Mouse (Mus musculus): ENCODE measurements at regions not wholly inside any gene's neighbourhood (a gene's known extent, or its start where the extent isn't known, plus 50 kb on each side); places are given as distances from the start of the nearest gene placed in this dataset.
A peak's percentile ranks its signal among the peaks of the same experiment; 100 is the strongest.

GRCm38 (mm10) chr1:161601167-161601566 is 106.7 kb downstream of the Tnfsf18 start:
- Histone ChIP-seq H3K27ac (ENCODE audit: low read depth, low read length) (no peak overlapping the region), H3K27me3 (ENCODE audit: control insufficient read depth, insufficient read depth, low read length) (no peaks in the 10 kb centered on the region), H3K9me3 (ENCODE audit: control insufficient read depth, low read length) (no peaks in the 10 kb centered on the region), H3K4me1 (ENCODE audit: control insufficient read depth, insufficient read depth, low read length) (no peaks in the 10 kb centered on the region), H3K4me2 (ENCODE audit: low read depth, low read length) (no peak overlapping the region), H3K4me3 (ENCODE audit: low read depth, low read length) (no peak overlapping the region), H3K36me3 (ENCODE audit: control insufficient read depth, insufficient read depth, low read length) (no peaks in the 10 kb centered on the region), H3K9ac (replicated peaks; ENCODE audit: low read depth, low read length) (no peak overlapping the region)
- 90% methylated on average over 2 of the region's 2 CpGs for WGBS
- ATAC-seq (ENCODE audit: low read depth), result no peak

GRCm38 (mm10) chr1:161598167-161598566 is 103.7 kb downstream of the Tnfsf18 start:
- Histone ChIP-seq H3K4me1 (ENCODE audit: control insufficient read depth, insufficient read depth, low read length) (no peaks in the 10 kb centered on the region), H3K36me3 (ENCODE audit: control insufficient read depth, insufficient read depth, low read length) (no peaks in the 10 kb centered on the region), H3K9ac (replicated peaks; ENCODE audit: low read depth, low read length) (no peak overlapping the region), H3K9me3 (ENCODE audit: control insufficient read depth, low read length) (no peaks in the 10 kb centered on the region), H3K27ac (ENCODE audit: low read depth, low read length) (no peak overlapping the region), H3K4me3 (ENCODE audit: low read depth, low read length) (no peak overlapping the region), H3K27me3 (ENCODE audit: control insufficient read depth, insufficient read depth, low read length) (no peaks in the 10 kb centered on the region), H3K4me2 (ENCODE audit: low read depth, low read length) (no peak overlapping the region)
- WGBS, result 80% methylated on average over 3 of the region's 3 CpGs
- ATAC-seq (ENCODE audit: low read depth), result no peak

- Histone ChIP-seq H3K36me3 (ENCODE audit: control insufficient read depth, insufficient read depth, low read length) (no peaks in the 10 kb centered on the region), H3K4me3 (ENCODE audit: low read depth, low read length) (no peak overlapping the region), H3K4me2 (ENCODE audit: low read depth, low read length) (no peak overlapping the region), H3K27ac (ENCODE audit: low read depth, low read length) (no peak overlapping the region), H3K9me3 (ENCODE audit: control insufficient read depth, low read length) (no peaks in the 10 kb centered on the region), H3K4me1 (ENCODE audit: control insufficient read depth, insufficient read depth, low read length) (no peaks in the 10 kb centered on the region), H3K9ac (replicated peaks; ENCODE audit: low read depth, low read length) (no peak overlapping the region), H3K27me3 (ENCODE audit: control insufficient read depth, insufficient read depth, low read length) (no peaks in the 10 kb centered on the region)
- 71% methylated on average over 1 of the region's 1 CpGs for WGBS
- ATAC-seq (ENCODE audit: low read depth), result no peak
Observed at GRCm38 (mm10) chr1:161576530-161576929, 82.1 kb downstream of the Tnfsf18 start.

- Histone ChIP-seq H3K9ac (replicated peaks; ENCODE audit: low read depth, low read length) (no peak overlapping the region), H3K4me1 (ENCODE audit: control insufficient read depth, insufficient read depth, low read length) (no peaks in the 10 kb centered on the region), H3K27ac (ENCODE audit: low read depth, low read length) (no peak overlapping the region), H3K36me3 (ENCODE audit: control insufficient read depth, insufficient read depth, low read length) (no peaks in the 10 kb centered on the region), H3K4me3 (ENCODE audit: low read depth, low read length) (no peak overlapping the region), H3K4me2 (ENCODE audit: low read depth, low read length) (no peak overlapping the region), H3K9me3 (ENCODE audit: control insufficient read depth, low read length) (no peaks in the 10 kb centered on the region), H3K27me3 (ENCODE audit: control insufficient read depth, insufficient read depth, low read length) (no peaks in the 10 kb centered on the region)
- WGBS, result 47% methylated on average over 7 of the region's 7 CpGs
- ATAC-seq (ENCODE audit: low read depth), result peak; percentile 83; the same call in 1 of the 2 replicates
Observed at GRCm38 (mm10) chr1:161575939-161576338, 81.5 kb downstream of the Tnfsf18 start.

- H3K36me3 ChIP-seq (ENCODE audit: control insufficient read depth, insufficient read depth, low read length), result no peaks in the 10 kb centered on the region
- ATAC-seq (ENCODE audit: low read depth), result no peak
- no peaks in the 10 kb centered on the region for H3K4me1 ChIP-seq (ENCODE audit: control insufficient read depth, insufficient read depth, low read length)
- H3K27ac ChIP-seq (ENCODE audit: low read depth, low read length), result no peak overlapping the region
- H3K4me2 ChIP-seq (ENCODE audit: low read depth, low read length), result no peak overlapping the region
- H3K27me3 ChIP-seq (ENCODE audit: control insufficient read depth, insufficient read depth, low read length), result no peaks in the 10 kb centered on the region
- H3K9ac ChIP-seq (replicated peaks; ENCODE audit: low read depth, low read length), result no peak overlapping the region
- no peak overlapping the region for H3K4me3 ChIP-seq (ENCODE audit: low read depth, low read length)
- H3K9me3 ChIP-seq (ENCODE audit: control insufficient read depth, low read length), result no peaks in the 10 kb centered on the region
- 89% methylated on average over 5 of the region's 5 CpGs for WGBS
Observed at GRCm38 (mm10) chr1:161575171-161575570, 80.7 kb downstream of the Tnfsf18 start.

GRCm38 (mm10) chr1:161570762-161571161 is 76.3 kb downstream of the Tnfsf18 start:
- no peak for ATAC-seq (ENCODE audit: low read depth)
- Histone ChIP-seq H3K36me3 (ENCODE audit: control insufficient read depth, insufficient read depth, low read length) (no peaks in the 10 kb centered on the region), H3K4me3 (ENCODE audit: low read depth, low read length) (no peak overlapping the region), H3K27me3 (ENCODE audit: control insufficient read depth, insufficient read depth, low read length) (no peaks in the 10 kb centered on the region), H3K4me2 (ENCODE audit: low read depth, low read length) (no peak overlapping the region), H3K9ac (replicated peaks; ENCODE audit: low read depth, low read length) (no peak overlapping the region), H3K27ac (ENCODE audit: low read depth, low read length) (no peak overlapping the region), H3K9me3 (ENCODE audit: control insufficient read depth, low read length) (no peaks in the 10 kb centered on the region), H3K4me1 (ENCODE audit: control insufficient read depth, insufficient read depth, low read length) (no peaks in the 10 kb centered on the region)
- 84% methylated on average over 3 of the region's 3 CpGs for WGBS

GRCm38 (mm10) chr1:161567826-161568225 is 73.4 kb downstream of the Tnfsf18 start:
- Histone ChIP-seq H3K27ac (ENCODE audit: low read depth, low read length) (no peak overlapping the region), H3K9me3 (ENCODE audit: control insufficient read depth, low read length) (no peaks in the 10 kb centered on the region), H3K36me3 (ENCODE audit: control insufficient read depth, insufficient read depth, low read length) (no peaks in the 10 kb centered on the region), H3K4me1 (ENCODE audit: control insufficient read depth, insufficient read depth, low read length) (no peaks in the 10 kb centered on the region), H3K4me3 (ENCODE audit: low read depth, low read length) (no peak overlapping the region), H3K4me2 (ENCODE audit: low read depth, low read length) (no peak overlapping the region), H3K27me3 (ENCODE audit: control insufficient read depth, insufficient read depth, low read length) (no peaks in the 10 kb centered on the region), H3K9ac (replicated peaks; ENCODE audit: low read depth, low read length) (no peak overlapping the region)
- no peak for ATAC-seq (ENCODE audit: low read depth)

GRCm38 (mm10) chr1:161560368-161560767 is 65.9 kb downstream of the Tnfsf18 start:
- Histone ChIP-seq H3K27me3 (ENCODE audit: control insufficient read depth, insufficient read depth, low read length) (no peaks in the 10 kb centered on the region), H3K4me2 (ENCODE audit: low read depth, low read length) (no peak overlapping the region), H3K4me1 (ENCODE audit: control insufficient read depth, insufficient read depth, low read length) (no peaks in the 10 kb centered on the region), H3K4me3 (ENCODE audit: low read depth, low read length) (no peak overlapping the region), H3K9ac (replicated peaks; ENCODE audit: low read depth, low read length) (no peak overlapping the region), H3K36me3 (ENCODE audit: control insufficient read depth, insufficient read depth, low read length) (no peaks in the 10 kb centered on the region), H3K27ac (ENCODE audit: low read depth, low read length) (no peak overlapping the region), H3K9me3 (ENCODE audit: control insufficient read depth, low read length) (no peaks in the 10 kb centered on the region)
- WGBS, result 73% methylated on average over 3 of the region's 3 CpGs
- no peak for ATAC-seq (ENCODE audit: low read depth)

Measured in neural tube, embryonic 14.5 days (tissue).